Mouse (Mus musculus): ENCODE measurements around the gene Hnrnpa1.
"Not testable (repeated sequence)": the region's sequence is repeated elsewhere in the genome, so short reads cannot be mapped to it uniquely, and the experiment has no call there.

Hnrnpa1 gene

DNA sequence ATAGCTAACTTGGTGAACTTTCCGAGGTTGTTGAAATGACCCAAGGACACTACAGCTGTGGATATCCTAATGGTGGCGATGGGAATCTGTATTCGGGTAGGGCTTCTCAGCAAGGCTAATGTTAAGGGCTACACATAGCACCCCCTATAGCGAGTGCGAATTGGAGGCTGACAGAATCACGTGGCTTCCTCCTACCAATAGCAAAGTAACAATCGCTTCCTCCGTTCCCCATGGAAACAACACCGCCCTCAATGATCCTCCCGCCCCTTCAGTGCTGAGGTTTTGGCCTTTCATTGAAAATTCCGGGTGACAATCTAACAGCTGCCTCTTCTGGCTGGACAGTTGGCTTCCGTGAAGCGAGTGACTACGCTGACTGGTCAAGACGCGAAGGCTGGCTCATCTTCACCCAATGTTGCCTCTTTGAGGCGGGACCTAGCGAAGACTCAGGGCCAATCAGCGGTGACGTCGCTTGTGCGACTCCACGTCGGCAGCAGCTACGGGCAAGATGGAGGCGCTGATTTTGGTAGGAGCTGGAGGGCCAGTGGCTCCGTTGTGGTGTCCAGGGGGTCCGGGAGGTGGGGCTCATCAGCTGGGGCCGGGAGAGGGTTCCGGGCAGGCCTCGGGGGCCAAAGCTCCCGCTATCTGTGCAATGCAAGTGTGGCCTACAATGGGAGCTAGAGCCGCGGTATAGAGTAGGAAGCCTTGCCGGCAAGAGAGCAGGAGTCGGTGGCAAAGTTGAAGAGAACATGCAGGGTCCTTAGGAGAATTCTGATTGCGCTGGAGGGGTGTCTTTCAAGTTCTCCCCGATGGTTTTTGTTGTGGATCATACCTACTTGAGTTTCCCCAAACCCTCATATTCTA lies 32.4 kb downstream of the Hnrnpa1 start, which contains the start of gene Copz1:
TSS of gene Copz1 (plus strand) at position 296 of the 861 bp plus-strand sequence.
- peak; percentile 100 for DNase-seq (ENCODE audit: low spot score)

DNA sequence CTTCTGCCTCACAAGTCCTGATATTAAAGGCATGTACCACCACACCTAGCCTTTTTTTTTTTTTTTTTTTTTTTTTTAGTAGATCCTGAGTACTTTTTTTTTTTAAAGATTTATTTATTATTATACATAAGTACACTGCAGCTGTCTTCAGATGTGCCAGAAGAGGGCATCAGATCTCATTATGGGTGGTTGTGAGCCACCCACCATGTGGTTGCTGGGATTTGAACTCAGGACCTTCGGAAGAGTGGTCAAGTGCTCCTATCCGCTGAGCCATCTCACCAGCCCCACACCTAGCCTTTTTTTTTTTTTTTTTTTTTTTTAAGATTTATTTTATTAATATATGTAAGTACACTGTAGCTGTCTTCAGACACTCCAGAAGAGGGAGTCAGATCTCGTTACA lies 35.7 kb downstream of the Hnrnpa1 start:
- not testable (repeated sequence) for DNase-seq (ENCODE audit: low spot score)

DNA sequence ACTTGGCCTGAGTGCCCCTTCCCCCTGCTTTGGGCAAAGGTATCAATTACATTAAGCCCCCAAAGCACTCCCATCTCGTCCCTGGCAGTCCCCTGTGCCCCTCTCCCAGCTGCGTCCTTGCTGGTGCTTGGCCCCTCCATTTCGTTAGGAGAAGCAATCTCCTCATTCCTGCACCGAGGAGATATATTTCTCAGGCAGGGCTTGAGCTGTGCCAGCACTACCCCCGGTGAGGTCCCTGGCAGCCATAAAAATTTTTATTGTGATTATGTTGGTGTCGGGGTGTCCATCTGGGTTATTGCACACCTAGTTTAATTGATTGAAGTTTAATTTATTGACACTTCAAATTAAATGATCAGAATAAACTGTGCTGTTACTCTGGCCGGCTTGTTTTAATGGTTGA lies 37.7 kb downstream of the Hnrnpa1 start:
- DNase-seq (ENCODE audit: low spot score) = no peak

DNA sequence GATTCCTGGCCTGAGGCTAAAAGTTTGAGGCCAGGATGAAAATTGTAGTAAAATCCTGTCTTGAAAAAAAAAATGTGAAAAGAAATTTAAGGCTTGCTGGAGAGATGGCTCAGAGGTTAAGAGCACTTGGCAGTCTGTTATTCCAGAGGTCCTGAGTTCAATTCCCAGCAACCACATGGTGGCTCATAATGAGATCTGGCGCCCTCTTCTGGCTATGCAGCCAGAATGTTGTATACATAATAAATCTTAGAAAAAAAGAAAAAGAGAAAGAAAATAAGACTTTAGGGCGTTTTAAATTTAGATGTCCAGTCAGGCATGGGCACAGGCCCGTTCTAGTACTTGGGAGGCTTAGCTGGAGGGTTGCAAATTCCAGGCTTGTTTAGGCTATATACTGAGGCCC lies 39.5 kb downstream of the Hnrnpa1 start:
- DNase-seq (ENCODE audit: low spot score) = no peak

DNA sequence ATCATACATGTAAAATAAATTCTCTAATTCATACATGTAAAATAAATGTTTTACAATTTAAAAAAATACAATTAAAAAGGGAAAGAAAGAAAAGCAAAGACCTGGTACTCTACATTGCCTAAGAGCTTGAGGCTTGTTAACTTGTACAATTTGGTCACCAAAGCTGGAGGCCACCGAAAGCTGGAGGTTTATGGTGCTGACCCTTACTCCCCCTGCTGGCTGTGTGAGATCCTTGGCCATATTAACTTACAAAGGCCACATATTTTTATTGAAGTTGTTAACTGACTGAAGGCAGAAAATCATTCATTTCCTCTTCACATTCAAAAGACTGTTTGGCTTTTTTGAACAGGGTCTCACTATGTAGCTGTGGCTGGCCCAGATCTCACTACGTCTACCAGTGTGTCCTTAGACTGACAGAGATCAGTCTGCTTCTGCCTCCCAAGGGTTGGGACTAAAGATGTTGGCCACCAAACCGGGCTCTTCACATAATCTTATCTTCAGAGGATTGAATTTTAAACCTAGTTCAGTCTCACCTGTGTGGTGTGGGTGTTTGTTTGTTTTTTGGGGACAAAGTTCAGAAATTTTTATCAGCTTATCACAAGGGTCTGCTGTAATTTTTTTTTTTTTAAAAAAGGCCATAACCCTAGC lies 40.7 kb downstream of the Hnrnpa1 start:
- DNase-seq (ENCODE audit: low spot score) = peak; percentile 75

DNA sequence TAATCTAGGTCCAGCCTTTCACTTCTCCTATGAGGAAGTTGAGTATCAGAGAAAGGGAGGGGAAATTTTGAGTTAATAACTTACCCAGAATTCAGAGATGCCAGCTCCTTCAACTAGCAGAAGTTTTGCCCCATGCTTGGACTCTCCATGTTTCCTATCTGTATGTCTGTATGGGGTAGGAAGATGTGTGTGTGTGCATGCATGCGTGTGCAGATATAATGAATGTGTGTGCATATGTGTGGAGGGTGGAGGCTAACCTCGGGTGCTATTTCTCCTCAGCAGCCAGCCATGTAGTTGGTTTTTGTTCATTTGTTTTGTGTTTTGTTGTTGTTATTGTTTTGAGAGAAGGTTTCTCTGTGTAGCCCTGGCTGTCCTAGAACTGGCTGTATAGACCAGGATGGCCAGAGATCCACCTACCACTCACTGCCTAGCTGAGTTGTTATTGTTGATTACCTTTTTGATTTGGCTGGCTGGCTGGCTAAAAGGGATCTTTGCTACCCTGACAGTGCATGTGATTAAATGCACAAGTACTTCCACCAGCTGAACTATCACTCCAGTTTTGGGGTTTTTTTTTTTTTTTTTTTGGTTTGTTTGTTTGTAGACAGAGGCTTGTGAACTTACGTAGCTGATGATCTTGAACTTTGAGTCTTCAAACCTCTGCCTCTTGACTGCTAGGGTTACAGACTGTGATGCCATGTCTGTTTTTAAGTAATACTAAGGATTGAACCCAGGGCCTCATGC lies 41.4 kb downstream of the Hnrnpa1 start:
- DNase-seq (ENCODE audit: low spot score) = no peak

DNA sequence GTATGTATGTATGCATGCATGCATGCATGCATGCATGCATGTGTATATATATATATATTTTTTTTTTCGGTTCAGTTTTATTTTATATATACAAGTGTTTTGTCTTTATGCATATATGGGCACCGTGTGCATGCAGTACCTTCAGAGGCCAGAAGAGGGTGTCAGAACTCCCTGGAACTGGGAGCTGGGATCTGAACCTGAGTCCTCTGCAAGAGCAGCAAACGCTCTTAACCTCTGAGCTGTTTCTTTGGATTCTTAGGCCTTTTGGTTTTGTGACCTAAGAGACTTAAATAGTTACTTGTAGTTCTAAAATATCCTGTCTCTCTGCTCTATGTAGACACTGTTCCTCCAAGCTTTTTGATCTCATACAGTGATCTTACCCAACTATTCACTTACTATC lies 43.8 kb downstream of the Hnrnpa1 start:
- peak; percentile 74 for DNase-seq (ENCODE audit: low spot score)

DNA sequence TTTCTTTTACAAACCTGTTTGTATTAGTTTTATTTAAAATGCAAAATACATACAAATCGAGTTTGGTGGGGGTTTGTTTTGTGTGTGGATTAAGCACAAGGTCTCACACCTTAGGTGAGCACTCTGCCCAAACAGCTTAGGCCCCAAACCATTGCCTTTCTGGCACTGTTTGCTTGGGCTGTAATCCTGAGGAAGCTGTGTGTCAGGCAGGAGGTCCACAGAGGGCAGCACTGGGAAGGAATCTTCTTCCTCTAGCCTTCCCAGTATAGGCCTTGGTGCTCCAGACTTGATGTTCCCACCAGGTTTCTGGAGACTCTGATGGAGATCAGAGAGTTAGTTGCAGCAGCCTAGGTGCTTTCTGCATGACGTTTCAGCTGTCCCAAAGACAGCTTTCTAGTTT lies 44.4 kb downstream of the Hnrnpa1 start:
- no peak for DNase-seq (ENCODE audit: low spot score)

DNA sequence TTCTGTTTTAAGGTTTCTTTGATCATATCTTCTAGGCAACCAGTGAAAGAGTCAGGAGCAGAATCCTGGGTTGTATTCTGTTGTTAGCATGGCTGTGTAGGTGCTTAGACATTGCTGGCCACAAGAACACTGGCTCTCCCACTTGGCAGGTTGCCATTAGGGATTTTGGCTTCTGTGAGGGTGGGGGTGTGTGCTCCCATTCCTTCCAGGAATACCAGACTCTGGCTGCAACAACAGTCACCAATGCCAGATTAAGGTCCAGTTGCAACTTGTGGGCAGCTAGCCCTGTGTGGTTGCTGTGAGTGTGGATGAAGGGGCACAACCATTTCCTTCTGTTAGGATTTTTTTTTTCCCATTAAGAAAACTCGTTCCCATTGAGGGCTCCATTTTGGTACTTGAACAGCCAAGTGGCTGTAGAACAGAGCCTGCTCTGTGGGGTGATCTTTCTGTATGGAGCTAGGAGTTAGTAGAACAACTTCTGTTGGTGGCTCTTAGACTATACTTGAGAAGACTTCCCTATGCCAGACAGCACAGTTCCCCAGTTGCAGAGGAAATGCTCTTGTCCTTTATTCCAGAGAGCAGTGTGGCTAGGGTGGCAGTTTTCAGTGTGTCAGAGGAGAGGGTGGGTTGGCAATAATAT lies 45.7 kb downstream of the Hnrnpa1 start:
- DNase-seq (ENCODE audit: low spot score) = no peak

DNA sequence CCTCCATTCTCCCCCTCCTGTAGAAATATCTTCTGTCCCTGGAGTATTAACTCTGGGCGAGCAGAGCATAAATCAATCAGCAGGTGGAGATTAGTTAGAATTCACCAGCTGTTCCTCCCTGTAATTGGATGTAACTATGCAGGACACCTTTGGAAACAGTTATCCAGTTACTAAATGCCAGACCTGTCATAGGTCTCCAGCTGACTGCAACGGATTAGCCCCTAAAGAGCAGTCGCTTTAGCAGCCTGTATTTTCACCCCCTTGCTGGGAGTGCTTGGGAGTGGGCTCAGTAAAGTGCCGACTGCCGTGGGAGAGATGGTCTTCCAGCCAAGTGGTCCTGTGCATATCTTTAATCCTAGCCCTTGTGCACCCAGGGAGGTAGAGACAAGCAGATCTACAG lies 49.4 kb downstream of the Hnrnpa1 start:
- DNase-seq (ENCODE audit: low spot score) = no peak

DNA sequence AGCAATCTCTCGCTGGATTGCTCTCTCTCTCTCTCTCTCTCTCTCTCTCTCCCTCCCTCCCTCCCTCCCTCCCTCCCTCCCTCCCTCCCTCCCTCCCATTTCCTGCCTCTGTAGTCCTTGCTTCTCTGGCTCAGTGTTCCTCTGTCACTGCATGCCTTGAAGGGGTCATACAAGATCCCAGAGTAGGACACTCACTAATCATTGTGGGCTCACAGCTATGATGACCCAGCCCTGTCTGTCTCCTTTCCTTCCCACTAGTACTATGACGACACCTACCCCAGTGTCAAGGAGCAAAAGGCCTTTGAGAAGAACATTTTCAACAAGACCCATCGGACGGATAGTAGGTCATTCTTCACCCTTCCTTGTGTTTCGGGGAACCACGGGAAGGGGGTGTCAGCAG lies 50.2 kb downstream of the Hnrnpa1 start:
- DNase-seq (ENCODE audit: low spot score) = no peak

DNA sequence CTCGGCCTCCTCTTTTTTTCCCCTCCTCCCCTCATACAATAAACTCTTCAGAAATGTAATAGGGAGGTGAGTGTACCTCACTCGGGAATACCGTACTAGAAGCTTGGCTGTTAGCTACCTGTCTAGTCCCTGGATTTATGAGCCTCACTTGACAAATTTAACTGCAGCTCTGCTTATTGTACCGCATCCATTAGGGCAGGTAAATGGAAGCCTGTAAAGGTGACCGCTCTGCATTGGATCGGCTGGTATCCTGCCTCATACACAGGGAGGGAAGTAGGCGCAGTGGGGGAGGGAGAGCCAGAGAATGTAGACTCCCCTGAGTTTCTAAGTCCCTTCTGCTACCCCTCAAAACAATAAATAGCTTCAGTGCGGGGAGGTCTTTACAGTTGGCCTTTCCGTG lies 50.6 kb downstream of the Hnrnpa1 start:
- no peak for DNase-seq (ENCODE audit: low spot score)

DNA sequence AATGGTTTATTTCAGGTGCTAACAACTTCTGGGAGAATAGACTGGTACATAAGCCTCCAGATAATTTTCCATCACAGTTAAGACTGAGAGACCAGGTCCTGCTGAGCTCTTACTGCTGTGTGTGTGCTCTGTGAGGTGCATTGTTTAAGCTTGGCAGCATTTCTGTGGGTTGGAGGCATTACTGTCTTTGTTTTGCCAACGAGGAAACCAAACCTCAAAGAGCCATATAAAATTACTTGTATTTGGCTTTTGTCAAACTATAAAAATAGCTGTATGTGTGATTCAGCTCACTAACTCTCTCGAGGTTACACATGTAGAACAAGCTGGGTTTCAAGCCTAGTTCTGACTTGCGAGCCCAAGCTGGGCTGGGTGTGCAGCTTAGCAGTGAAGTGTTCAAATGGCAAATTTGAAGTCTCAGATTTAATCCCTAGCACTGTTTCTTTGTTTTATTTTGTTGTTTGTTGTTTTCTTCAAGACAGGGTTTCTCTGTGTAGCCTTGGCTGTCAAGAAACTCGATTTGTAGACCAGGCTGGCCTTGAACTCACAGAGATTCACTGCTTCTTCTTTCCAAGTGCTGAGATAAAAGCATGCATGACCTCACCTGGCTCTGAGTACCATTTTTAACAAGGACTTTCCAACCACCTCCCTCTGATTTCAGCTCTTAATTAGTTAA lies 52.6 kb downstream of the Hnrnpa1 start:
- DNase-seq (ENCODE audit: low spot score) = no peak

DNA sequence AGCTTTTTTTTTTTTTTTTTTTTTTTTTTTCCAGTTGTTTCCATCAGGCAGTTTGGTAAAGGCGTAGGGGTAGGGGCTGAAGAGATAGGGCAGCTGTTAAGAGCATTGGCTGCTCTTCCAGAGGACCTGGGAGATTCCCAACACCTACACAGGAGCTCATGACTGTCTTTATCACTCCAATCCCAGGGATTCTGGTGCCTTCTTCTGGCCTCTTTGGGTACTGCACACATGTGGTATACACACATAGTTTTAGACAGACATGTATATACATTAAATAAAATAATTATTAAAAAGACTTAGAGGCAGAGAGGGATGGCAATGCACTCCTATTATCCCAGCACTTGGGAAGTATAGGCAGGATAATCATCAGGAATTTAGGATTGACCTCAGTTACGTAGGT lies 53.1 kb downstream of the Hnrnpa1 start:
- no peak for DNase-seq (ENCODE audit: low spot score)

DNA sequence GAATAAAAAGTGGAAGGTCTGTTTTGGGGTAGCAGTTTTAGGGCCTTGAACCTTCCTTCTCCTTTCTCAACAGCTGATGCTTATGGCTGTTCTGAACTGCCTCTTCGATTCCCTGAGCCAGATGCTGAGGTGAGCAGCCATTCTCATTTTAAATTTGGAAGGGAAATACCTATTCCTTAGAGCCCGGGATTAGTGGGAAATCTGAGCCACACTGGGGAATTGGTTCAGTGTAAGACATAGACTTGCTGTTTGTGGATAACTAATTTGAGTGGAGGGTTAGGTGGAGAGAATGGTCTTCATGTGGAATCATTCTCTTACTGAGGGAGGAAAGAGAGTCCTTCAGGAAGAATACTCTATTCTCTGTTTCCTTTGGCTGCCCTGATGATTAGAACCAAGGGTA lies 54.4 kb downstream of the Hnrnpa1 start:
- DNase-seq (ENCODE audit: low spot score) = no peak

DNA sequence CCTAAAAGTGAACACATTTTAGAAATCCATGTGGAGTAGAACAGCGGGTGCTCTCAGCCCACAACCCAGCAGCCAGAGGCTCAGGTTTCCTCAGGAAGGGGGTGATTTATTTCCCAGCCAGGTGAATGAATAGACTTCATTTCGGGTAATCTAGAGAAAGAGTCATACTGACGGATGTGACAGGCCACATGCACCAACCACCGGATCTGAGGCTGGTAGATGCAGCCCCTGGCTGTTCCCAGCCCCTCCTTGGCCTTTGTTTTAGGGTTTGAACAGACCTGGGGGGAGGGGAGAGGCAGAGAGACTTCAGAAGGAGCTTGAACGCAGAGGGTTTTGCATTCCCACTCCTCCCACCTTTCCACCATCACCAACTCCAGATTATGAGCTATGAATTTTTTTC lies 55.6 kb downstream of the Hnrnpa1 start:
- DNase-seq (ENCODE audit: low spot score) = peak; percentile 66
